Mouse (Mus musculus) forebrain, embryonic 14.5 days (tissue): ENCODE measurements around the gene Sec11a. TPM values are rescaled to one million over a fixed set of nuclear protein-coding genes. Genes with fewer than 3 reads are reported as not detected.

ENCODE experiments used
- ATAC-seq: fragments of 200-750 bp; cut with Nextera tagmentation; 2 replicates; pipeline ENCODE4 v1.8.0; 2017; ENCODE audit warnings: mild to moderate bottlenecking, moderate library complexity
- DNase-seq: peaks from one replicate; pipeline ENCODE4 v3.0.0-alpha.2; 2015; ENCODE audit warnings: low spot score
- H3K27ac ChIP-seq: fragments of 300-500 bp; sonication (generic); 2 replicates; pipeline ENCODE4 v1.5.1; 2014; ENCODE audit warnings: low read depth, mild to moderate bottlenecking, control low read depth, low read length, moderate library complexity
- H3K27me3 ChIP-seq: fragments of 300-500 bp; sonication (generic); replicated peaks from 2 replicates; pipeline ENCODE4 v1.6.1; 2014; ENCODE audit warnings: low read length, control low read depth, mixed read lengths; ENCODE audit not compliant: control insufficient read depth, insufficient read depth
- H3K36me3 ChIP-seq: fragments of 300-500 bp; sonication (generic); 2 replicates; pipeline ENCODE4 v1.6.1; 2014; ENCODE audit warnings: low read length, control low read depth; ENCODE audit not compliant: control insufficient read depth, insufficient read depth
- H3K4me1 ChIP-seq: fragments of 300-500 bp; sonication (generic); 2 replicates; pipeline ENCODE4 v1.6.1; 2014; ENCODE audit warnings: antibody characterized with exemption, low read length, control low read depth; ENCODE audit not compliant: control insufficient read depth, insufficient read depth
- H3K4me2 ChIP-seq: fragments of 300-500 bp; sonication (generic); 2 replicates; pipeline ENCODE4 v1.6.1; 2014; ENCODE audit warnings: mild to moderate bottlenecking, control low read depth, low read length
- H3K4me3 ChIP-seq: fragments of 300-500 bp; sonication (generic); 2 replicates; pipeline ENCODE4 v1.5.1; 2014; ENCODE audit warnings: low read depth, low read length, control low read depth
- H3K9ac ChIP-seq: fragments of 300-500 bp; sonication (generic); 2 replicates; pipeline ENCODE4 v1.6.1; 2014; ENCODE audit warnings: mild to moderate bottlenecking, low read length, control low read depth, moderate library complexity
- H3K9me3 ChIP-seq: fragments of 300-500 bp; sonication (generic); replicated peaks from 2 replicates; pipeline ENCODE4 v1.6.1; 2016; ENCODE audit warnings: low read length, control low read depth, mixed read lengths; ENCODE audit not compliant: control insufficient read depth
- WGBS: fragments of 180-500 bp; shearing (Covaris S2); extraction: QIAGEN DNeasy Blood & Tissue Kit; methylation state at CpG from one replicate; pipeline ENCODE4 v1.1.7; 2014; 5-methylcytosine and 5-hydroxymethylcytosine counted together
- polyA plus RNA-seq: library from polyadenylated mRNA; unstranded; fragments of >200 nt; fragmentation: Nextera tagmentation; extraction: Ambion mirVana; gene quantifications from 2 replicates; pipeline ENCODE4 v1.2.1, GENCODE M21; 2014

Gene Sec11a
- polyA plus RNA-seq, 1 experiment from 2014 or later = 149 TPM

GRCm38 (mm10) chr7:80894815-80895519 is 52.6 kb downstream of the Sec11a start:
- no peaks in the 10 kb centered on the region for H3K27me3 ChIP-seq
- H3K9ac ChIP-seq = no peak overlapping the region
- 96% methylated on average over 14 of the region's 14 CpGs for WGBS
- ATAC-seq (no peak), DNase-seq (no peak)
- peaks cover 67% of the 10 kb centered on the region for H3K36me3 ChIP-seq
- H3K9me3 ChIP-seq = no peaks in the 10 kb centered on the region
- 0 out of 2 replicates have a peak, but pooled peaks cover under 1% of the 10 kb centered on the region for H3K4me1 ChIP-seq
- no peak overlapping the region for H3K27ac ChIP-seq
- H3K4me3 ChIP-seq = no peak overlapping the region
- H3K4me2 ChIP-seq = no peak overlapping the region

GRCm38 (mm10) chr7:80894196-80894595 is 53.4 kb downstream of the Sec11a start:
- Histone ChIP-seq H3K4me1 (peaks cover 2% of the 10 kb centered on the region; the same call in 1 of the 2 replicates), H3K4me3 (no peak overlapping the region), H3K9ac (no peak overlapping the region), H3K9me3 (no peaks in the 10 kb centered on the region), H3K27me3 (no peaks in the 10 kb centered on the region), H3K36me3 (peaks cover 71% of the 10 kb centered on the region), H3K27ac (peak overlapping the region; percentile 5; the same call in 1 of the 2 replicates), H3K4me2 (no peak overlapping the region)
- 87% methylated on average over 7 of the region's 7 CpGs for WGBS
- ATAC-seq = no peak
- no peak for DNase-seq

- no peak for DNase-seq
- Histone ChIP-seq H3K36me3 (peaks cover 71% of the 10 kb centered on the region), H3K27me3 (no peaks in the 10 kb centered on the region), H3K27ac (peak overlapping the region; percentile 58; the same call in 1 of the 2 replicates), H3K9me3 (no peaks in the 10 kb centered on the region), H3K4me1 (peaks cover 6% of the 10 kb centered on the region; the same call in 1 of the 2 replicates), H3K4me2 (no peak overlapping the region), H3K9ac (no peak overlapping the region), H3K4me3 (no peak overlapping the region)
- ATAC-seq = no peak
- 81% methylated on average over 6 of the region's 6 CpGs for WGBS
Observed at GRCm38 (mm10) chr7:80893753-80894129, 53.8 kb downstream of the Sec11a start.

GRCm38 (mm10) chr7:80893086-80893752 is 54.4 kb downstream of the Sec11a start:
- Histone ChIP-seq H3K4me3 (no peak overlapping the region), H3K27me3 (no peaks in the 10 kb centered on the region), H3K4me2 (no peak overlapping the region), H3K4me1 (peaks cover 6% of the 10 kb centered on the region; the same call in 1 of the 2 replicates), H3K9me3 (no peaks in the 10 kb centered on the region), H3K9ac (no peak overlapping the region), H3K36me3 (peaks cover 71% of the 10 kb centered on the region), H3K27ac (peak overlapping the region; percentile 58; the same call in 1 of the 2 replicates)
- WGBS = 91% methylated on average over 15 of the region's 15 CpGs
- DNase-seq = no peak
- ATAC-seq = no peak

GRCm38 (mm10) chr7:80889841-80890241 is 57.7 kb downstream of the Sec11a start:
- 81% methylated on average over 13 of the region's 13 CpGs for WGBS
- no peak overlapping the region for H3K4me3 ChIP-seq
- H3K27me3 ChIP-seq = no peaks in the 10 kb centered on the region
- no peak for ATAC-seq
- peaks cover 6% of the 10 kb centered on the region; the same call in 1 of the 2 replicates for H3K4me1 ChIP-seq
- peak overlapping the region; percentile 67; the same call in 1 of the 2 replicates for H3K27ac ChIP-seq
- H3K9me3 ChIP-seq = no peaks in the 10 kb centered on the region
- no peak overlapping the region; the same call in 1 of the 2 replicates for H3K9ac ChIP-seq
- H3K36me3 ChIP-seq = peaks cover 46% of the 10 kb centered on the region
- no peak for DNase-seq
- no peak overlapping the region for H3K4me2 ChIP-seq

GRCm38 (mm10) chr7:80889021-80889511 is 58.5 kb downstream of the Sec11a start:
- Histone ChIP-seq H3K27ac (peak overlapping the region; percentile 67), H3K9ac (0 out of 2 replicates have a peak overlapping the region, but pooled peaks have one; percentile 2)

GRCm38 (mm10) chr7:80888595-80888994 is 59.0 kb downstream of the Sec11a start:
- Histone ChIP-seq H3K4me2 (no peak overlapping the region), H3K9ac (no peak overlapping the region), H3K4me3 (no peak overlapping the region), H3K27ac (peak overlapping the region; percentile 67), H3K4me1 (peaks cover 6% of the 10 kb centered on the region; the same call in 1 of the 2 replicates), H3K36me3 (peaks cover 36% of the 10 kb centered on the region), H3K27me3 (no peaks in the 10 kb centered on the region), H3K9me3 (no peaks in the 10 kb centered on the region)
- no peak for DNase-seq
- WGBS = 73% methylated on average over 7 of the region's 7 CpGs
- peak; percentile 53; the same call in 1 of the 2 replicates for ATAC-seq

More at GRCm38 (mm10) chr7:80889021-80889511, 58.5 kb downstream of the Sec11a start:
- H3K4me3 ChIP-seq = no peak overlapping the region
- H3K4me2 ChIP-seq = no peak overlapping the region
- no peaks in the 10 kb centered on the region for H3K9me3 ChIP-seq
- DNase-seq (peak; percentile 82), ATAC-seq (peak; percentile 88)
- H3K36me3 ChIP-seq = peaks cover 40% of the 10 kb centered on the region
- 46% methylated on average over 8 of the region's 9 CpGs for WGBS
- H3K27me3 ChIP-seq = no peaks in the 10 kb centered on the region
- H3K4me1 ChIP-seq = peaks cover 6% of the 10 kb centered on the region; the same call in 1 of the 2 replicates

GRCm38 (mm10) chr7:80885666-80886065 is 61.9 kb downstream of the Sec11a start:
- no peak overlapping the region for H3K27ac ChIP-seq
- ATAC-seq = no peak
- no peak overlapping the region for H3K4me3 ChIP-seq
- no peak overlapping the region for H3K9ac ChIP-seq
- H3K4me1 ChIP-seq = peaks cover 6% of the 10 kb centered on the region; the same call in 1 of the 2 replicates
- 14% methylated on average over 1 of the region's 1 CpGs for WGBS
- no peak overlapping the region for H3K4me2 ChIP-seq
- H3K36me3 ChIP-seq = peaks cover 6% of the 10 kb centered on the region
- H3K27me3 ChIP-seq = no peaks in the 10 kb centered on the region
- DNase-seq = peak; percentile 15
- no peaks in the 10 kb centered on the region for H3K9me3 ChIP-seq
